Mouse (Mus musculus) thymus, adult 18-20 months (tissue): Measurements from ENCODE around the gene Abca3.

ENCODE experiments used
- DNase-seq, 2 experiments: peaks; one replicate each; pipeline ENCODE4 v3.0.0; 2022; ENCODE audit warnings: mixed read lengths in 2 of 2

The Abca3 gene

DNA sequence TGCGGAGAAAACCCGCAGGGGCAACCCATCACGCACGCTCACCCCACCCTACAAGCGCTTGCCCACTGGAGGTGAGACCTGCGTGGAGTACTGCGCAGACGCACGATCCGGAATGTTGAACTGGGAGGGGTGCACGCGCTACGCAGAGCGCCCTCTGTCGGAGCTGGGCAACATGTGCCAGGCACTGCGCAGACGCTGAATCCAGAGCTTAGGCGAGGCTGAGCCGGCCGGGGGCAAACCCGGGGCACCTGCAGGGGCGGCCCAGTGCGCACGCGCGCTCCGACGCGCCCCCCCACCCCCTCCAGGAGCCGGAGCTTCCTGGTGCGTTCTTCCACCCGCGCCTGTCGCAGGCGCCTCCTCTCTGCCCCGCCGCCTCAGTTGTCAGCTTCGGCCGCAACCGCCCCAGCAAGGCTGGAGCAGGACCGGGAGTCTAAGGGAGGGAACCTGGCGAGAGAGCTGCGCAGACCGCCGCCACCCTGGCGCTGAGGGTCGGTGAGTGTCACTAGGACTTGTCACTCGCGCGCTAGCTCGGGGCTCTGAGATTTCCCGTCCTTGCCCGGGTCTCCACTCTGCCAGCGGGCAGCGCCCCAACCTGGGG is at the start of gene Abca3:
Gene Abca3 (plus strand): TSS at position 191 of the 598 bp plus-strand sequence.
- peak; percentile 96 to 97 for DNase-seq

DNA sequence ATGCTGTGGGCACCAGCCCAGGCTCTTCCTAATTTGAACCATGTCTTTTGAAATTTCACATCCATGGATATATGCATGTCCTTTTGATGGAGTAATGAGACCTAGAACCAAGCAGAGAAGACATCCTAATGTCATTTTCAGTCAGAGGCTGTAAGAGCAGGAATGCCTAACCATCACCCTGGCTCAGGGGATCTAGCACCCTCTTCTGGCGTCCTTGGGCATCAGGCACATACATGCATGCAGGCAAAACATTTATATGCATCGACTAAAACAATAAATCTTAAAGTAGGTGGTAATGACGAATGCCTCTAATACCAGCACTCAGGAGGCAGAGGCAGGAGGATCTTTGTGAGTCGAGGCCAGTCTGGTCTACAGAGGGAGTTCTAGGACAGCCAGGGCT is 44.2 kb upstream of the Abca3 start:
- DNase-seq = no peak

DNA sequence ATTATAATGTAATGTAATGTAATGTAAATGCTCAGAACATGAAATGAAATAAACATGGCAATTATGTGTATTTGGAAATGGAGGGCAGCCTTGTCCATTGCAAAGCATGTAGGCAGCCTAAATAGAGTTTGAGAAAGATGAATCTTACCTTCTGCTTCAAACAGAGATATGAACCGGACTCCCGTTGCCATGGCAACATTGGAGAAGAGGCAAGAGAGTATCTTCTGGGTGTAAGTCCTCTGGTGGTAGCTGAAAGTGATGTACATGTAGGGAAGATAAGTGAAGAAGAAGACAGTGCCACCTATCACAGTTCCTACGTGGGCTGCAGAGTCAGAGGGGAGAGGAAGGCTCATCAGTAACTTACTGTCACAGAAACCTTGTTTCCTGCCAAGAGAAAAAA is 30.9 kb upstream of the Abca3 start:
- DNase-seq = no peak

DNA sequence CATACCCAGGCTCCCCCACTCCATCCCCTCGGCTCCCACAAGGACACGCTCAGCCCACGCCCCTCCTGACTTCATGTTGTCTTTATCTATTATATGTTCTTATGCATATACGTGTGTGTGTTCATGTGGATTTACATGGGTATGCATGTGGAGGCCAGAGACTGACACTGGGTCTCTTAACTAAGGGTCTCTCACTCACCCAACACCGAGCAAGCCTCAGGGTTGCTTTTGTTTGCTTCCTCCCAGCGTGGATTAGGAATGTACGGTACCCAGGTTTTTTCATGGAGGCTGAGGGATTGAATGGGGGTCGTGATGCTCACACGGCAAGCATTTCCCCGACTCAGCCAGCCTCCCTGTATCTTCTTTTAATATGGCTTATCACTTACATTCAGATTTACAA is 26.7 kb upstream of the Abca3 start:
- no peak for DNase-seq

DNA sequence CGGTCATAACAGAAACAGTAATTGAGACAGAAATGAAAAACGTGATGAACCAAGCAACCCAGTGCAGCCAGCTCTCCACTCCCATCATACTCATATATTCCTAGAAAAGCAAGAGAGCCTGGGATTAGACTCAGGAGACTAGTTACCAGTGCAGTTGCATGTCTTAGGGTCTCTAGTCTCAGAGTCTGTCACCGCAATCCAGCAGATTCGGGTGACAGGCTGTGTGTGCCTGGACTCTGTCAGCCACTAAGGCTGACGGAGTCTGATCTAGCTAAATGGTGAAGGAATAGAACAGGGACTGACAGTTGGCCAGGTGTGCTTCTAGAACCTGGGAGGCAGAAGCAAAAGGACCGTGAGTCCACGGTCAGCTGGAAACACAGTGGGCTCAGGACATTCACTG is 24.1 kb upstream of the Abca3 start:
- DNase-seq = no peak

DNA sequence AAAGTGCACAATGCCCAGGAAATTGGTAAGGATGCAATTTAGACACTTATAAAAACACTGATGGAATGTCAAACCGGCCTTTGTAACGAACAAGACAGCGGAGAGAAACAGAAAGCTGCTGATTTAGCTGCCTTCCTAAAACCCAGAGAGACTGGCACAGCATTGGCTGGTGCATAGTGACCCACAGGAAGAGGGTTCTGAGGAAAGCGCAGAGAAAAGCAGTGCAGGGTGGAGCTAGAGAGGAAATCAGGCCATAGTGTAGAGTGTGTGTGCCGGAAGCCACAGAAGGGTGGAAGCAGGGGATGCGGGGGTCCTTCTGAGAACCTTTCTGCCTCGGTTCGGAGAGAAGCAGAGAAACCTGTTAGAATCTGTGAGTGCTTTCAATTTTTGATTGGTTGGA is 7.1 kb upstream of the Abca3 start:
- peak in 1 of 2 experiments; percentile 18 for DNase-seq

DNA sequence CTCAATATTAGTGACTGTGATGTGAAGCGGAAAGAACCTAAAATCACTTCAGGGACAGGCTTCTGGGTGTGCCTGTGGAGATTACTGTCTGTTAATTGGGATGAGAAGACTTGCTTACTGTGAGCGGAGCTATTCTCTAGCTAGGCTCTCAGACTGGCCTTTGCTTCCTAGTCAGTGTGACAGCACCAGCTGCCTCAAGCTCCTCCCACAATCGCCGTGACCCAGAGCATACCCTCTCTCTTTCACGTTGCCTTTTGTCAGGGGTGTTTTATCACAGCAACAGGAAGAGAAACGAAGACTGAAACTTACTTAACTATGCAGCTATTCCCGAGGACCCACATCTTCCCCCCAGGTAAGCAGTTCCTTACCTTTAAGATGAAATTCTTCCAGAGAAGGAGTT is 4.9 kb upstream of the Abca3 start:
- peak; percentile 16 to 26 for DNase-seq

DNA sequence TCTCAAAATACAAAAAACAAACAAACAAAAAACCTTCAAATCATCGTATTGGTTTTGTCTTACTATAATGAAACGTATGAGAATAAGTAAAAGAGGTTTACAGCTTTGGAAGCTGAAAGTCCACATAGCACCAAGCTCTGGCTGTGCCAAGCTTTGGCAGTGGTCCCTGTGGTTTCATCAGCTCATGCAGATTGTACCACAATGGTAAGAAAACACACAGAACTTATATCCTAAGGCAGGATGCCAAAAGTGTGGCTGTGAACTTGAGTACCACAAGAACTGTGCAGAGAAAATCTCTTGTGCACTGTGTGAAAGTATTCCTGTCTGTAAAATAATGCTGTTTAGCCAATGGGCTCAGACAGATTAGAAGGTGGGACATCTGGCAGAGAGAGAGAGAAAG is 2.6 kb upstream of the Abca3 start:
- DNase-seq = no peak

DNA sequence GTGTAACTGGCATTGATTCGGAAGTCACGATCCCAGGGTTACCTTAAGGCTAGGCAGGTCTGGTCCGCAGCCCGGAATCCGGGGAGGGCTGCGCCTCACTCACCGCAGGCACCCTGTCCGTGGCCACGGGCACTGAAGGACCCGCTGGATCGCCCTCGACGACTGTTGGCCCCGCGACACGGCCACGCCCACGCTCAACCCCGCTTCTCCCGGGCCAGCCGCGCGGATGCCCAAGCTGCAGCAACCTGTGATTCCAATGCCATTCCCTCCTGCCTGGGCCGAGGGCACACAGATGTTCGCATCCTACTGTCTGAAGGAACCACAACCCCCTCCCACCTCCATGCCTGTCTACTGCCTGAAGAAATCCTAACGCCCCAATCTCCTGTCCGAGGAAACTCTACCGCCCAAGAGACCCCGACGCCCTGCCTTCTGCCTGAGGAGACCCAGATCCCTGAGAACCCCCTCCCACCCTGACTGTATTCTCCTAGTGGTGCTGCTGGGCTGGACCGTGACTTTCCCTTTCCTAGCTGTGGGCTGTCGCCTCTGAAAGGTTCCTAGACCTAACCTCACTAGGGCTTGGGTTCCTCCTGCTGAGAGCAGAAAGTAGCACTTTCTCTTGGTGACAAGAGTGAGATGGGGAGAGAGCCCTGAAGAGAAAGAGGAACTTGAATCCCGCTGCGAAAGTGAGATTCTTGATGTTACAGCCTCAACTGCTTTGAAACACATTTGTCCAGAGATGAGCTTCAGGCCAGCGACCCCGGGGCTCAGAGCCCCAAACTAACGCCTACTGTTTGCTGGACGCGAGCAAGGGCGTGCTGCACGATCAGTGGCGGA is 607 bp upstream of the Abca3 start, which contains the start of gene Abca17:
Gene Abca17 (minus strand): TSS at position 143 of the 834 bp plus-strand sequence.
- peak; percentile 9 to 26 for DNase-seq

DNA sequence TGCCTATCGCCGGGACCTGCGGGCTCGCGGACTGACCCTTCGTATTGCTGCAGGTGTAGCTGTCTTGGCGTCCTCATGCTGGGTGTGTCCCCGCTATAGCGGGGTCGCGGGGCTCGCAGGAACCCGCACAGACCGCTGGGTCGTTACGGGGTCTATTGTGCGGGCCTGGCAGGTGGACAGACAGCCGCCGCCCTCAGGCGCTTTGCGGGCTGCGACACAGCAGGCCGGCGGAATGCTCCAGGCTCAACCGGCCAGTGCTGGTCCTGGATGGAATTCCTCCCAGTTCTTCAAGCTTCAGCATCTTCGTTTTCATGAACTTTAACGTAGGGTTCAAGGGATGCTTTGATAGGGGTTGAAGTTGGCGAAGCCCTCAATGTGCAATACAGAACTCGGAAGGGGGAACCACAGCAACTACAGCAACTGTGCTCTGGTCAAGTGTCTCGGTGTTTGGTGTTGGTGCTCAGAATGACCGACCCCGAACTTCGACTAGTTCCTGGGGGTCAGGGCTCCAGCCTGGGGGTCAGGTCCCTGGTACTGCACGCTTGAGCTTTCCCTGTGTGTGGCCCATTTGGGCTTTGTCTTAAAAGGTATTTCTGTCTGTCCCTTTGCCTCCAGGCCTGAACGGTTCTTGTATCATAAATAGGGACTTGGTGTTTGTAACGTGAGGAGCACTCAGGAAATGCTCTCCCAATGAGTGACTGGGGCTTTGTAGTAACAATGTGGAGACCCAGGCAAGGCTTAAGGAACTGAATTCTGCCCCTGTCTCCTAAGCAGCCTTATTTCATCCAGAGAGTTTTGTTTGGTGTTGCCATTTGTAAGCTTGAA is 832 bp downstream of the Abca3 start:
- DNase-seq = no peak

DNA sequence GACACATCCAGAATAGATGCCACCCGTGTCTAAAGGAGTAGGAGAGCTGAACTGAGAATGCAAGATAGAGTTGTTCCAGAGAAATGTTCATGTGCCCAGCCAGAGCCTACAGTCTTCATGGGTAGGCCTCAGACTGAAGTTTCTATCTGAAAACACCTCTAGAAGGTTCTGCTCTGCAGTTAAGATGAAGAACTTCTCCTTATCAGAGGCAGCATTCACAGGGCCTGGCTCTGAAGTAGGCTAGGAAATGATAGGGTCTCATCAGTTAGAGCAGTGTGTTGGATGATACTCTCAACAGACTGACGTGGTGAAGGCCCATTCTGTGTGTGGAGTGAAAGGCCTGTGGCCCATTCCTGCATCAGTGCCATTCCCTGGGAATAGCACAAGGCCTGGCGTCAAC is 2.2 kb downstream of the Abca3 start:
- no peak for DNase-seq

DNA sequence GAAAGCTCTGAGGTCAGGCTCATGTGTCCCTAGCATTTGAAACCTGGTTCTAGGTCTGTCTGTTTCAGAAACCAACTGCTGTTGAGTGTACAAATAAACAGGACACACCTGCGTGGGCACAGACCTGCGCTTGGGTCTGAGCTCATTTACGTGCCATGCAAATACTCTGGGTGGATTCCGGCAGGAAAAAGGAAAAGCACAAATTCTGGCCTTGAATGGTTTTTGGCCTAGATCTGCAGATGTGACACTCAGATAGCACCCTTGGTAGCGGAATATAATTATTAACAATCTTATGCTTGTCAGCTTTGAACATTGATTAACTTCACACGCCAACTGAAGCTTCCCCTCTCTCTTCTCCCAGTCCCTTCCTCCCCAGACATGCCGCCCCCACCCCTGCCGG is 3.5 kb downstream of the Abca3 start:
- no peak for DNase-seq

DNA sequence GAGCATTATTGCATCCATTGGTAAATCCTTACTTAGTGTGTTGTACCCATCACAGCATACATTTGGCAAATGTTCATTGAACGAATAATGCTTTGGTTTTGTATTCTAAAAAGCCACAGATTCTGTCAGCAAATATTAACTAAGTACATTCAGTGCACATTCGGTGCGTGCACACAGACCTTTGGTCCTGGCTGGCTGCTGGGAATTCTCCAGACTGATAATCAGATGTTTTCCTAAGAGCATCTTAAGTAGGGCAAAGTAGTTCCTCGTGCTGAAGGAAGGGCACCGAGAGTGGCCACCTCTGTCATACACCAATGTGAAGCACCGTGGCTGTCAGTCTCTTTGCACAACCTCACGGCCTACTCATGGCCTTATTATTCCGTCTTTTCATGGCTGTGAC is 7.3 kb downstream of the Abca3 start:
- DNase-seq = no peak

DNA sequence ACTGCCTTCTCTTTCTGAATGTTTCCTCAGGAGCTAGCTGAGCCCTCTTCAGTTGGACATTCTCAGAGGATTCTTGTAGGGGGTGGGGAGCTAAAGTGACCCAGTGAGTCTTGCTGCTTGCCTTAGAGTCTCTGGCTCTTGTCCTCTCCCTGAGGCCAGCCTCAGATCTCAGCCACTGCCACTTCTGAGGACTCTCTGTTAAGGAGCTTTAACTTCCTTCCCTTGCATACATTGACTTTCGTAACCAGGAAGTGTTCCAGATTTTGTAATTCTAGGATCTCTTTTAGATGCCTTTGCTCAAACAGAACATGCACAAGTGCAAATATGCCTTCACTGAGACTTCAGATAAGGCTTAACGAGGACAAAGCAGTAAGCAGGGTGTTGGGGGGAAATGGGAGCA is 8.2 kb downstream of the Abca3 start:
- no peak for DNase-seq

DNA sequence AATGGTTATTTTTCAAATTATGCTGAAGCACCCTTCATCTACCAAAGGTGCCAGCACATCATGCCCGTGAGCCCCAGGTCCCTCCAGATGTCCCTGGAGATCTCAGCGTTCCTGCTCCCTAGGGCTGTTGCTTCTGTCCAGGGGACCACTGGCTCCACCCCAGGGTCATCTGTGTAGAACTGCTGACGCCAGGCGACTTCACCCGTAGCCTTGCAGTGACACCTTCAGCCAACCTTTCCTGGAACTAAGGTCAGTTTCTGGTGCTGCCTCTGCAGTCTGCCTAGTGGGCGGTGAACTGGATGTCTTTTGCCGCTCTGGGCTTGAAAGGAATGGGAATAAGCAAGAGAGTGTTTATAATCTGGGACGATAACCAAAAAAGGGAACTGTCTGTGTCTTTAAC is 9.1 kb downstream of the Abca3 start:
- DNase-seq = no peak

DNA sequence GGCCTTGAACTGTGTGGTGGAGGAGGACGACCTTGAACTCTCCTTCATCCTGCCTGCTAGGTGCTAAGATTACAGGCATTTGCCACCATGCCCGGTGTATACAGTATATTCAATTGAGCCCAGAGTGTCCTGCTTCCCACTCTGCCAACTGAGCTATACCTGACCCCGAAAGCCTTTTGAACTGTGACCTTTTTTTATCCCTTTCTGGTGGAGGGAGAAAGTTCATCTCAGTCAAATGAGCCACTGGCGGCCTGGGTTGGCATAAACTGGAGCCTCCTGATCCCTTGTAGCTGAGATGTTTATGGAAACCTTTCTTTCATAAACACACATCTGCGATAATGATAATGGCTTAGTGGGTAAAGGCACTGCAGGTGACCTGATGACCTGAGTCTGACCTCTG is 9.5 kb downstream of the Abca3 start:
- no peak for DNase-seq

DNA sequence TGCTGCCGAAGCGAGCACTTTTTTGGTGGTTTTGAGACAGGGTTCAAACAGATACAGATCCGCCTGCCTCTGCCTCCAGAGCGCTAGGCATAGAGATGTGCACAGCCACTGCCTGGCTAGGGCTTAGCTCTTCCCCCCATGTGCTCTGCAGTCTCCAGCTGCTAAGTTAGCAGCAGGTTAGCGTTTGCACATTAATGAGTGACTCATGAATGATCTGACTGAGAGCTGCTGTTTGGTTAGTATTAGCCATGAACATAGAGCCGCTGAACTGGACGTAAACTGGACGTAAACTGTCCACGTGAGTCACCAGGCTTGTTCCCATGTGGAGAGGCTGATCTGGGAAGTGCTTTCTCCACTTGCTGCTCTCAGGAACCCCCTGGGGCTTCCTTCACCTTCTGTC is 10.8 kb downstream of the Abca3 start:
- DNase-seq = no peak

DNA sequence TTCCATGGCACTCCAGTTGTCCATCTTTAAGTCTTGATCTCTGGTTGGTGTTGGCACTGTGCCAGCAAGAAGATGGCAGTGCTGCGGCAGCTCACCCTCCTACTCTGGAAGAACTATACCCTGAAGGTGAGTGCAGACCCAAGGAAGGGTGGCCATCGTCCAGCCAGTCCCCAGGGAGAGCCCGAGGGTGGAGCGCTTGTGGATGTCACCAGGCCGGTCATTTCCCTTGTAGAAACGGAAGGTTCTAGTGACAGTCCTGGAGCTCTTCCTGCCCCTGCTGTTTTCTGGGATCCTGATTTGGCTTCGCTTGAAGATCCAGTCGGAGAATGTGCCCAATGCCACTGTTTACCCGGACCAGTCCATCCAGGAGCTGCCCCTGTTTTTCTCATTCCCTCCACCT is 12.7 kb downstream of the Abca3 start:
- DNase-seq = no peak

DNA sequence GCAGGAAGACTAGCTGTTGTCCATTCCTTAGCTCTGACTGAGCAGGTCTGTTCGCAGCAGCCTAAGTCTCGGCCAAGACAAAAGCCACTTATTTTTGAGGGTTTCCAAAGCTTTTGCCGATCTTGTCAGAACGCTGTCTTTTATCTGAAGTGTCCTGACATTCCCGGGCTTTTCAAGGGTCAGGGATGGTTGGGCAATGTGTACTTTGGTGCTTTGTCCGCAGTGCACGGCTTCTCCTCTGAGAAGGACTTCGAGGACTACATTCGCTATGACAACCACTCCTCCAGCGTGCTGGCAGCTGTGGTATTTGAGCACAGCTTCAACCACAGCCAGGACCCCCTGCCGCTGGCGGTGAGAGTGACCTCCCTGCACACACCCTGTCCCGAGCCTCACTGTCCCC is 14.1 kb downstream of the Abca3 start:
- DNase-seq = no peak

DNA sequence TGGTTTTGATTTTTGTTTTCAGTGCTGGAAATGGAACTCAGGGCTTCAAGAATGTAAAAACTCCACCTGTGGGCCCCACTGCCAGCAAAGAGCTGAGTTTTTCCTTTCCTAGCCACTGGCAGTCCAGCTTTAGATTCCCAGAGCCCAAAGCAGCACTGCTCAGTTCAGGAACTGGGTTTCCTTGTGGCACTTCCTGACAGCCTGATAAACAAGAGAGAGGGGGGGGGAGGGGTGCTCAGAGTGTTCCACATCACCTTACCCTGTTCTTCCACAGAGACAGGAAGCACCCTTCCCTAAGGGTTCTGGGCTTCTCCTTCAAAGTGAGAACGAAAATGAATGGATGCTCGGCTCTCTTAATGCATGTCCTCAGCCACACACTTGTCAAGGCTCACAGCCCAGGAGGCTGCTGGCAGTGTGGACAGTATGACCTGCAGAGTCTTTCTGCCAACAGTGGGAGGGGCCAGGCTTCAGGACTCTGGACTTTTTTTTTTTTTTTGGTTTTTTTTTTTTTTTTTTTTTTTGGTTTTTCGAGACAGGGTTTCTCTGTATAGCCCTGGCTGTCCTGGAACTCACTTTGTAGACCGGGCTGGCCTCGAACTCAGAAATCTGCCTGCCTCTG is 23.5 kb downstream of the Abca3 start:
- no peak for DNase-seq

DNA sequence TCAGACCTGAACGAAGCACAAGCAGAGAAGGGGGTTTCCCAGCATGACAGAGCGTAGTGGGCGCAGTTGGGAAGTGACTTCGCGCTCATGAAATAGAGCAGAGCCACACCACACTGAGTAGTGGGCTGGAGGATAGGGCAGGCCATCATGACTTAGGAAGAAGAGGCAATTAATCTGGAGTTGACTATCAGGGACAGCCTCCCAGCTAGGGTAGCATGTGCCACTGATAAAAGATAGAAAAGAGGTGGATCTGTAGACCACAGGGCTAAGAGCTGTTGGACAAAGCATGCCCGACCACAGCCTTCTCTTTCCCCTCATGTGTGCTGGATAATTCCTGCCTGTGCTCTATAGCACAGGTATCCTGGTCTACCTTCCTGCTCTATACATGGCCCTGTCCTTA is 24.1 kb downstream of the Abca3 start:
- DNase-seq = no peak

DNA sequence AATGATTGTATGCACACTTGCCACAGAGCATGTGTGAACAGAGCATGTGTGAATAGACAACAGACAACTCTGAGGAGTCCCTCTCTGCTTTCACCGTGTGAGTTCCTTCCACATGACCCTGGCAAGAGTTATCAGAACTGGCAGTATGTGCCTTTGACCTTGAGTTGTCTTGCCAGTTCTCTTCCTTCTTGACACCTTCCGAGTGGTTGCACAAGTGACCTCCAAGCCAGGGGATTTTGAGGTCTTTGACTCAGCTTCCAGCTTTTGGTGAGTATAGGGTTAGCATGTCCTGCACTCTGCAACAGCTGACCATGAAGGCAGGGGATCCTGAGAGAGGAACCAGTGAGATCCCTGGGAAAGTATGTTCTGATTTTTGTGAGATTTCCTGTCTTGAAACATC is 26.7 kb downstream of the Abca3 start:
- no peak for DNase-seq

DNA sequence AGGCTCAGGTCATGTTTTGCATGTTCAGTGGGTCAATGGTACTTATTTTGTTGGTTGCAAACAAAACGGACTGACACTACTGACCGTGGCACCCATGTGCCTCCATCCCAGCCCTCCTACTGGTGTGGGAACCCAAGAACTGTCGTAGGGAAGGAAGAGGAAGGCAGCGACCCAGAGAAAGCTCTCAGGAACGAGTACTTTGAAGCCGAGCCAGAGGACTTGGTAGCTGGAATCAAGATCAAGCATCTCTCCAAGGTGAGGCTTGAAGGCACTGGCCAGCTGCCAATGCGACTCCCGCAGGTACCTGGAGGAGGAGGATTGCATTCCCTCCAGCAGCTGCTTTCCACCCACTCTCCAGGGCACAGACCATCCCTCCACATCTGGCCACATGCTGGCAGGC is 32.0 kb downstream of the Abca3 start:
- DNase-seq = no peak
